Mouse (Mus musculus): ENCODE data around the gene Fam213a.

Gene Fam213a

DNA sequence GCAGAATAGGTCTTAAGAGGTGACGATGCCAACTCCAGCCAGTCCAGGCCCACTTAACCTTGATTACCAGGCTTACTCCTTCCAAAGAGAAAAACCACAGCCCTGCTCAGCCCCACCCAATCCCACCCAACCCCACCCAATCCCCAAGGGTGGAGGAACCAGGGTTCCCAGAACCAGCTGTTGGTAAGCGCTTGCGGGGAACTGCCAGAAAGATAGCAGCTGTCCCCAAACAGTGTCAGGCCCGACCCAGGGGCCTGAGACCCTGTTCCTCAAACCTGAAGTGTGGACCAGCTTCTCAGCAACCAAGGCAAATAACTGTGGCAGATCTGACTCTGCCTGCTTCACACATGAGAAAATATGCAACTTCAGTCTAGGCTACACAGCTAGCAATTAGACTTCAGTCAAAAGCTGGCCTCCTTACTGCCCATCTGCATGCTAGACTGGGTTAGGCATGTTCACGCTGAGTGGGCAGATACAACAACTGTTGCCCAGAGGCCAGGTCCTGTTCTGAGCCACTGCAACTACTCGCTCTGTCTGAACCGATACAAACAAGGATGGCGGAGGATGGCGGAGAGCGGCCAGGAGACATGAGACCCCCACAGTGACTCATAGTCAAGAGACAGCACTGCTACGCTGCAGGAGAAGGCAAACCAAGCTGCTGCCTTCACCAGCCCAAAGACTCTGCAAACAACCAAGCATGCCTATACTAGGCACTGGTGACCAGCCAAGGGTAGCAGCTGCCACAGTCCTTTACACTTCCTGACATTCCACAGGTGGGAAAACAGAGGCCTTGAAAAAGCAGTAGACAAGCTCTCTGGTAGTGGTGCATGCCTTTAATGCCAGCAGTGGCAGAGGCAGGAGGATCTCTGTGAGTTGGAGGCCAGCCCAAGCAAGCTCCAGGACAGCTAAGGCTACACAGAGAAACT, 51.0 kb downstream of the Fam213a start:
- no peak for DNase-seq (ENCODE audit: low read depth)

DNA sequence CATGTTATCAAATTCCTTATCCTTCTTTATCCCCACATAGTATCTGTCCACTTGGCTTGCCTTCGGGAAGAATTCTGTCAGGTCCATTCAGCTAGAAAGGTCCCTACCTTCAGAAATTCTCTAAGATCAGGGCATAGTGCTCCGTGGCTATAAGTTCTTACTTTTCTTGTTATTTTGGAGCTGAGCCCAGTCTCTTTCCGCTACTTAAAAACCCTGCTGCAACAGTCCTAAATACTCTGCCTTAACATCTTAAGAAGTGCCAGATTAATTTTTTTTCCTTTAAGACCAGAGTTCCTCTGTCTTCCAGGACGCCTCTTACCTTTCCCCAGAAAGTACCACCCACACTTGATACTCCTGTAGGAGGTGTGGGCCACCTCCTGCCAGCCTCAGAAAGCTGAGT, 53.4 kb downstream of the Fam213a start:
- DNase-seq (ENCODE audit: low read depth): no peak

DNA sequence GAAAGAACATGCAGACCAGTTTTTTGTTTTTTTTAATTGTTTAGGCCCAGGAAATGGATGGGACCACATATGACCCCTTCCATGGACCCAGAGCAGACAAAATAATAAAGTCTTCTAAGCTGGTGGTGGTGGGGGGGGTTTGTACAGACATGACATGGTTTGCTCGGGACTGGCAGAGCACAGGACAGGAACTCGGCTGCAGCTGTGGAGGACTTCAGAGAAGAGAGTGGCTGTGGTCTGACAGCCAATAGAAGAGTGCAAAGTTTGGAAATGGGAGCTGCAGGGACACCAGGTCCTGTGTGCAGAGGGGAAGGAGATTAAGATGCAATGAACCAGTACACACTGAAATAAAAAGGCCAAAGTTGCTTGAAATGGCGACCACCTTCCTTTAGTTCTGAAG, 54.0 kb downstream of the Fam213a start:
- DNase-seq (ENCODE audit: low read depth): no peak

DNA sequence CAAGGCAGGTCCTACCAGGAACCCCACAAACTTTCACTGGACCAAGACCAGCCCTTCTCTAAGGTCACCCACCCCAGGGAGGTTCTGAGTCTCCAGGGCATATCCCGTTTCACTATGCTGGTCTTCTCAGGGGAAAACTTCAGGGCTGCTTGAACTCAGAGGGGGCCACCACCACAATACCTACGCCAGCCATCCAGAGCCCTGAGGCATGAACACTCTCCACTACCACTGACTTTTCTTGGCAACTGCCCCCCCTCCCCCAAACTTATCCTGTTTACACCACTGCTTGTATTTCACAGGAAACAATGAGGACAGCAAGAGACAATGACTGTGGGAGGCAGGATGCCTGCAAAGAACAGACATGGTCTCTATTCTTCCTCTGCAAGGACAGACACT, 54.6 kb downstream of the Fam213a start:
- DNase-seq (ENCODE audit: low read depth): no peak

DNA sequence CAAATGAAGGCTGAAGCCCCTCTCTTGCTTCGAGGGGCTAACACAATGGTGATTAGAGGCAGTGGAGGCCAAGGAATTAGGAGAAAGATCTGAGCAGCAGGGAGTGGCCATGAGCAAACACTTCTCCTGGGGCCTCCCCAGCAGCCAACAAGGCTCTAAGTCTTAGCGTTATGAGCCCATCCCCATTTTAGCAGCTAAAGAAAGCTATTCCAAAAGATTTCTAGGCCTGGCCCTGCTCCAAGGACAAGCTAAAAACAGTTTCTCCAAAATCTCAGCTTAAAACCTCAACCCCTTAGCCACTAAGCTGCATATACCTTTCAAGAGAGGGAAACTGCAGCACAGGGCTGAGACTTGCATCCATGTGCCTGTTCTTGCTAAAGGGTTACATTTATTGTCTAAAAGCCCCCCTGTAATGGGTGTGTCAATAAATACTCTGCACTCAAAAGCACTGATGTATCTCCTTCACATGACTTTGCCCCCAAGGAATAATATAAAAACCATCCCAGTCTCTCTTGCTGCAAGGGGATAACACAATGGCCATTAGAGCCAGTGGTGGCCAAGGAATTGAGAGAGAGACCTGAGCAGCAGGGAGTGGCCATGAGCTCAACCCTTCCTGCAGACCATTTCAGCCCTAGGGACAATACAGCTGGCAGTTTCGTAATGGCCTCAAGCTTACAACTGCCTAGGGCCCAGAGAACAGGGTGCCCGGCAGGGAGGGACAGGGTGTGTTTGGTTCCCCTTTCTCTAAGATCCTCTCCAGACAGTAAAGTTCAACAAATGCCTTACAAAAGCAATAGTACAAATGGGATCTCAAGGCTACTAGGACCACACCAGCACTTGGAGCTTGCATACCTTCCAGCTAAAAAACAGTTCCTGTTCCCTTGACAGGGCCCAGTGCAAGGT, 55.3 kb downstream of the Fam213a start:
- DNase-seq (ENCODE audit: low read depth): no peak

DNA sequence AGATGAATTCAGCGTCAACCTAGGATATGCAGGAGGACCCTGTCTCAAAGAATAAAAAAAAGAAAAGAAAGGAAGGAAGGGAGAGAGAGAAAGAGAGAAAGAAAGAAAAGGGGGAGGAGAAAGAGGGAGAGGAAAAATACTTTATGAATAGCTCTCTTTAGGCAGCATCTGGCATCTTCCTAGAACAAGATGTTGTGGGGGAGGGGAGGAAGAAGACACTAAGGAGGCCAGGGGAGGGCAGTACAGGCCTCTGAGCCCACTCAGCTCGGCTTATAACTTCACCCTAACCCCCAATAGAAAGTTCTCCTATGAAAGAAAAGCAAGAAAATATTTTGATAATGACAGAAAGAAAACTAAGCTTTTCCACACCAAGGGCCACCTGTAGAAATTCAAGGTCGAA, 56.0 kb downstream of the Fam213a start:
- DNase-seq (ENCODE audit: low read depth): no peak

DNA sequence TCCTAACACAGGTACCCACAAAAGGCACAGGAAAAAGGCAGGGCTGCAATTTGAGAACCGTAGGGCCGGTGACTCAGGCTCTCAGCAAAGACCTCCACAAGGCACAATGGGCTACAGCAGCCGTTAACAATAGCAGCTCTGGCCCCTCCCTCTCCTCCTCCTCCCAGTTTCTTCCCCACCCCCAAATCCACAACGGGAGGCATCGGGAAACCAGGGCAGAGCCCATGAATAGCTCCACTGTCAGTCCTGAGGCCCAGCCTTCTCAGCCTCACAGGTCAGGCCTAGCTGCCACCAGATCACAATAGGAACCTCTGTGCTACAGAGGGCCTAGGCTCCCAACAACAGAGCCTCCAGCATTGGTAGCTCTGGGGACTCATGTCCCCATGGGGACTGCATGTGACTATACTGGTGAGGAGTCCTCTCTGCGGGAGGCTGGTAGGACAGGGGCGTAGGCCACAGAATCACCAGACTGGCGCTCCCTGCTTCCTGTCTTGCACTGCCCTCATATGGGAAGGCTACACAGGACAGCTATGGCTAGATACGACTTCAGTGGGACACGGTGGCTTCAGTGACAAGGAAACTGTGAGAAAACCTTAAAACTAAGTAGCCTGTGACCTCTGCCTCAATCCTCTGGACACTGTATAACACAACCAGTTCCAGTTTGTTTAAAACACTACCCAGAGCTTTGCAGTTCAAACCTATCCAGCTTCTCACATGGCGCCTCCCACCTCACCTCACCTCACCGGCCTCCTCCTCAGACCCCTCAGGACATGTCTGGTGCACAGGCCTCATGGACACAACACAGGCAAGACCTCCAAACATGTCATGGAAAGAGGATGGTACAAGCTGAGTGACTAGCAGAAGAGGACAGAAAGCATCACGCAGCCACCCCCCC, 57.1 kb downstream of the Fam213a start:
- no peak for DNase-seq (ENCODE audit: low read depth)

DNA sequence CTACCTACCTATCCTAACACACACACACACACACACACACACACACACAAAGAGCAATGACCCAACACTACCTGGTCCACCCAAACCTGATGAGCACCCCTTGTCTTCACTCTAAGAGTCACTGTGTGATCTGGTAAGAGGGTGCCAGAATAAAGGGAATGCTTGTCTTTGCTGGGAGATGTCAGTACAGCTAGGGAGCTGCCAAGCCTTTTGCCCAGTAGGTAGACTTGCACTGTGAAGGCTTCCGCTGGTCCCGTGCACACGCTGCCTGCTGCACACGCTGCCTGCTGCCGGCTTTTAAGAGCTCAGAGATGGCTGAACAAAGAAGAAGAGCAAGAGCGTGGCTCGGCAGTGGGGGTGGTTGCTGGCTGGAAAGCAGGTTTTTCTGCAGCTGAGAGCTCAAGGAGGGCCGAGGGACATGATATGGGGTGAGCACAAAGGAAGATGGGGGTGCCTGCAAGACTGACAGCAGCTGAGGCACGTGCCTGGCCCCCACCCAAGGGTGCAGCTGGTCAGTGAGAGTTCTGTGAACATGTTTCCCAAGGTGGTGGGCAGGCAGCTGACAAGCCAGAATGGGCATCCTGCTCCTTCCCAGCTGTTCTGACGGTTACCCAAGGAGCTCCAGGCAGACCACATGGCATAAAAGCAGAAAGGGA, 57.9 kb downstream of the Fam213a start:
- DNase-seq (ENCODE audit: low read depth): no peak

DNA sequence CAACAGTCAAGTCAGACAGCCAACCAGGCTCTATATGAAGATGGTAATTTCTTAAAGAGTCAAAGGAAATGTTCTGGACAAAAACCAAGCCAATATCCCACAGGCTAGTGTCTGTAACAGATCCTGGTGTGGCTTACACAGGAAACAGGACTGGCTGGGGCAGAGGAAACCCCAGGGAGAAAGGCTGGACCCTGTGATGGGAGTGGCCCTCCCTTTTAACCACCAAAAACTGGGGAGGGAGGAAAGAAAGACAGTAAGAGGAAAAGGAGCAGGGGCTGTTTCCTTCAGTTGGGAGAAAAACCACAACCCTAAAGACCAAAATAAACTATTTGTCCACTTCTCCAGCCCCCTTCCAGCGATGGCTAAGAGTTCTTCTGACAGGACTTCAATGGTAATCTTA, 58.4 kb downstream of the Fam213a start:
- DNase-seq (ENCODE audit: low read depth): no peak

DNA sequence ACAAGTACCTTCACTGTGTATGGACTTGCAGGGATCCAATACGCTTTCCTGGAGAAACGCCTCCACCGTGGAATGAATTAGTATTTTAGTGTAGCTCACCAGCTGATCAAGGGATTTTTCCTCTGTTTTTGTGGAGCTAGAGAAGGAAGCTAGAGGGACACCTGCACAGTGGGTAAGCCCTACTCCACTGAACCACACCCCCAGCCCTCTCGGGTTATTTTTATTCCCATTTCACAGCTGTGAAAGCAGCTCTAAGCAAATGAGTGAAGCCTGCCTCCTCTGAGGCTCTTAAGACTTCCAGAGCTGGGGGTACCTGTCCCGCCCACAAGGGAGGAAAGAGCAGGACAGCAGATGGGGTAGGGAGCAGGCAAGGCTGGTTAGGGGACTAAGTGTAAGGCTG, 60.2 kb downstream of the Fam213a start:
- DNase-seq (ENCODE audit: low read depth): no peak

DNA sequence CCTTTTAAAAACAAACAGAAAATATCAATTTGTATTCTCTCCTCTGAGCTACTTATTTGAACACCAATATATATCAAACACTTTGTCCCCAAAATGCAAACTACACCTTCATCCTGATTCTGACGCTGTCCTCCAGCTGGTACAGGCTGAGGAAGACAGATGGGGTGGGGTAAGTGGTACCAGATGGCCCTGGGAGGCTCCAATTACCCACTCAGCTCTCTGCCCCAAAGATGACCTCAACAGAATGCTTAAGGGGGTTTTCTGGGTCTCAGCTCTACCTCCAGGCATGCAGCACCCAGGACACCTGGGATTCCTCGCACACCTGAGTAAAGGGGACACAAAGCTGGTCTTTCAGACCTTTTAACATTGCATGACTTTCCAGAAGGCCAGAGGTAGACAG, 60.9 kb downstream of the Fam213a start:
- no peak for DNase-seq (ENCODE audit: low read depth)

DNA sequence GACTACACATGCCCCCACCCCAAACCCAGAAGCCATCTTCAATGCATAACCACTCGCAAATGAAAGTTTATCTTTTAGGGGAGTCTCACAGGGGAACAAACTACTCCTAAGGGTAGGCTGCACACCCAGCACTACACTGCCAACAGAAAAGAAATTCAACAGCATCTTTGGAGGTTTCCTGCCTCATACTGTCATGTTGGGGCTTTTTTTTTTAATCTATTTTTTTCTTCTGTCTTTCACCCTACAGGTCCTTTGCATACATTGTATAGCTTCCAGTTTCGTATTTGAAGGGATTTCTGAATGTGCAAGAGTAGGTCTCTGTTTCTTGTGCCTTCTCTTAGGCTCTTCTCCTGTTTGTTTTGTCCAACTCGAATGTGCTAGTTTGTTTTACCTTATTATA, 61.3 kb downstream of the Fam213a start:
- DNase-seq (ENCODE audit: low read depth): no peak

DNA sequence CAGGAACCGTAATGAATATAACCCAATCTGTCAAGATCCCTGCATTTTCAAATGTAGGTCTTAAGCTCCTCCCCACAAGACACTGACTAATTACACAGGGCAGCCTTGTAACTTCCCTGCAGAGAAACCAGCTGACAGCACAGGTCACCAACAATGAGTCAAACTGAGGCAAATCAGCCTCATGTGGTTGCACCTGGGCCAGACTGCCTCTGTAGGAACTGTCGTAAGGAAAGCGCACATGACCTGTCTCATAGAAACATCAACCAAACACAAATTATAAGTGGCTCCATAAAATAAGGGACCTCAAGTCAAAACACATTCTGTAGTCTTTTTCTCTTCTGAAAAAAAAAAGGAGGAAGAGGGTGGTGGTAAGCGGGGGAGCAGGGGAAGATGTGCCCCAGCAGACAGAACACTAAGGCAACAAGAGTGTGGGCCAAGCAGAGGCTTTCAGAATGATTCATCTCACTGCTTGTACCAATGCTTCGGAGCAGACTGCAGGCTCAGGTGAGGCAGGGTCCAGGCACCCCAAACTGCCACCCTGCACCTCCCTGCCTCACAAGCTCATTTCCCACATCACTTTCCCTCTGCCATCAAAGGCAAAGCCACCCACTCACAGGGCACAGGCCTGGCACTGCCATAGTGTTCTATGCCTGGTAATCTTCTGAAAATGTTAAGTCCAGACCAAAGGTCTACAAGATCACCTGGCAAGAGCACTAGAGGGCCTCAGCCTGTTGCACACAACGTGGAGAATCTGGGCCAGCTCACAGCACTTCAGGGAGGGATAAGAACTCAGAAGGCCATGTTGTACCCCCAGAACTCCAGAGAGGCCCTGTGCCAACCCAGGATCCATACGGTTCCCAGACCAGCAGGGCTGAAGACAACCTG, 63.6 kb downstream of the Fam213a start:
- DNase-seq (ENCODE audit: low read depth): no peak

DNA sequence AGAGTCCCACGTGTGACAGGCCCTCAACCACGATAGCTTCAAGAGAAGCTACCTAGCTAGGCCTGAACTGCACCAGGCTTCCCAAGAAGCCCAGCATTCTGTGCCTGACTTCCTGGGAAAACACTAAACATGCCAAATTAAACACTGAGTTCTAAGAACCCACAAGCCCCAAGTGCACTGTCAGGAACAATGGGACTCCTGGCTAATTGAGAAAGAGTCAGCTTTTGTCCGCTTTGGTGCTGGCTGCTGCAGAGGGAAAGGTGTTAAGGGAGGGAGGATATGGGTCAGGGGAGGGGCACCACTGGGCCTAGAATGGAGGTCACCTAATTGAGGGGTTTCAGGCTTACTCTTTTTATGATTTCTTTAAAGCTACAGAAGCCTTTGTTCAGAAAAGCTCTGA, 64.5 kb downstream of the Fam213a start:
- no peak for DNase-seq (ENCODE audit: low read depth)

DNA sequence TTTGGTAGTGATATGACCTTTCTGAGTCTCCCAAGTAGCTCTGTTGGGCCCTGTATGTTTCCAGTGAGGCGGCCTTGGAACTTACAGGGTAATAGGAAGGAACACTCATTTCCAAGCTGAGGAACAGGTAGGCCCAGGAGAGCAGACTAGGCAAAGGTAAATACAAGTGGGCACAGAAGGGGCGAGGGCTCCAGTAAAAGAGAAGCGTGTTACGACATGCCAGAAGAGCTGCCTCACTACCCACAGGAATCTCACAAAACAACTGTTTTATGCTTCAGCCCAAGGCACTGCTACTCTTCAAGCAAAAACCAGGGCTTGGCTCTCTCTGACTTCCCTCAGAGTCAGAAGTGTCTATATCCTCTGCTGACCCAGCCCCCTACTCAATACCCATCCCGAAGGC, 65.1 kb downstream of the Fam213a start:
- no peak for DNase-seq (ENCODE audit: low read depth)

DNA sequence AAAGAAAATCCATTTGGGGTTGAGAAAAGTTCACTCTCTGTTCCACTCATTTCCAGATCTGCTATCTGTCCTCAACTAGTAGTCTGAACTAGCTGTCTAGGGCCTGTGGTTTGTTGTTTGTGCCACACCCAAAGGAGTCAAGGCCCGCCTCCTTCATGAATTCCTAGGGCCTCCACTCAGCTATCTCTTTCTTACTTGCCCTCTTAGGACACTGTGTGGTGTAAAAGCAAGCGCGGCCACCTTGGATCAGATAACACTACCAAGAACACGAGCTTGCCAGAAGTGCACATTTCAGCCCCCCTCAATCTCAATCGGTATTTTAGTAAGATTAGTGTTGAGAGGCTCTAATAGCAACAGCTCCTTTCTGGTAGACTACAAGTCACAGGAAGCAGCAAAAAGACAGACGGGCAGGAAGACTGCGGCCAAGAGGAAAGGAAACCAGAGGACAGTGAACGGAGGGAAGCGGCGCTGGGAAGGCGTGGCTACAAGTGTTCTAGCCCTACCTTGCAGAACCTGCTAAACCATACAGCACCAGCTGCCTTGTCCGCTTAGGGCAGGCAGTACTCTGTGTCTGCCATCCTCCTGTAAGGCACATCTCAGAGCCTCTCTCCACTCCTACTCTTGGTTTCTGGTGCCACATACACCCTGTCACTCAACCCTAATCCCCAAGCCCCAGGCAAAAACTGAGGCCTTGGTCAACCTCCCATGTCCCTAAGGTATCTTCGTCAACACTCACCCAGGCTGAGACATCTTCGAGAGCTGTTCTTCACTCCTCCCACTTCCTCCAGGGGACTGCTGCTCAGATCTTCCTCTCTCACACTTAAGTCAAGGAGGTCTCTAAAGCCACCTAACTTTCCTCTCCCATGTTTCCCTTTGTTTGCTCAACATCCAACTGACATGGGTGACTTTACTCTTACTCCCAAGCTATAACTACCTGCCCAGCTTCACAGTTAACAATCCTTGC, 65.9 kb downstream of the Fam213a start:
- no peak for DNase-seq (ENCODE audit: low read depth)

DNA sequence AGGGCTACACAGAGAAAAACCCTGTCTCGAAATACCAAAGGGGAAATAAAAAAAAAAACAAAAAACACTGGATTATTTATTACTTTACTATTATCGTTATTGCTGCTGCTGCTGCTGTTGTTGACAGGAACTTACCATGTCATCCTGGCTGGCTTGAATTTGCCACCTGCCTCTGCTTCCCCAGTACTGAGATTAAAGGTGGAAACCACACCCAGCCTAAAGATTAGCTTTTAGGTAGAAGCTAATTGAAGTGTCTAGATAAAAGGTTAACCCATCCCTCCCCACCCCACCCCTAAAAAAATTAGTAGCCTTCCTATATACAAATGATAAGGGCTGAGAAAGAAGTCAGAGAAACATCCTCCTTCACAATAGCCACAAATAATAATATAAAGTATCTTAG, 69.8 kb downstream of the Fam213a start:
- DNase-seq (ENCODE audit: low read depth): no peak

Data from c-Kit-positive CD71-negative TER-119-negative erythroid progenitor cells, embryonic 14.5 days (primary cell).